Mouse (Mus musculus) ES-E14 (cell line): ENCODE measurements at regions not wholly inside any gene's neighbourhood (a gene's known extent, or its start where the extent isn't known, plus 50 kb on each side); places are given as distances from the start of the nearest gene placed in this dataset.

Source experiments
- CHD2 ChIP-seq: IDR thresholded peaks from 2 replicates; pipeline ENCODE4 v1.6.1; 2014; ENCODE audit warnings: mild to moderate bottlenecking, low read depth, low read length, inconsistent platforms
- HCFC1 ChIP-seq: IDR thresholded peaks from 2 replicates; pipeline ENCODE4 v1.6.1; 2012; ENCODE audit warnings: low read length, inconsistent platforms, borderline replicate concordance; ENCODE audit not compliant: insufficient read depth
- MAFK ChIP-seq: IDR thresholded peaks from 2 replicates; pipeline ENCODE4 v1.6.1; 2014; ENCODE audit warnings: mild to moderate bottlenecking, low read depth, low read length, inconsistent platforms; ENCODE audit not compliant: insufficient read depth
- ZC3H11A ChIP-seq: IDR thresholded peaks from 2 replicates; pipeline ENCODE4 v1.6.1; 2012; ENCODE audit warnings: low read depth, mild to moderate bottlenecking, inconsistent platforms, low read length, borderline replicate concordance
- ZNF384 ChIP-seq: IDR thresholded peaks from 2 replicates; pipeline ENCODE4 v1.6.1; 2012; ENCODE audit warnings: low read depth, low read length, inconsistent platforms

DNA sequence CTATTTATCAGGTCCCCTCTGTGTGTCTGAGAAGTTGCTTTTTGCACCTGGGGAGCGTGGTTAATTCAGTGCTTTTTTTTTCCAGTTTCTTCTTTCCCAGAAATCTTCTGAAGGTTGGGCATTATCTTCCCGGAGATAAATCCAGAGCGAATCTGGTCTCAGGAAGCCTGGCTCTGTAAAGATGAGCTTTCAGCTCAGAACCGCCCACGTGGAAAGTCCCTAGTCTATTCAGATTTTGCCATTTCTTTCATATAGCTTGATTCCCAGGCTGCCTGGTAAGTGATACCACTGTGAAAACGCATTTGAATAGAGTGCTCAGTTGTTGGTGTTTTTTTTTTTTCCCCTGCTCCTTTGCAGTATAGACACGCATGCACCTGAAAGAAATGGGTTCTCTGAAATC, 100.3 kb upstream of the Poc5 start:
- TF ChIP-seq ZNF384 (no peak), CHD2 (no peak), MAFK (no peak), HCFC1 (no peak), ZC3H11A (no peak)
